Mouse (Mus musculus) midbrain, embryonic 13.5 days (tissue): Measurements from ENCODE around the gene Abcd1. TPM values are rescaled to one million over a fixed set of nuclear protein-coding genes. Genes with fewer than 3 reads are reported as not detected.
A peak's percentile ranks its signal among the peaks of the same experiment; 100 is the strongest.

Source experiments
- ATAC-seq: fragments of 200-750 bp; cut with Nextera tagmentation; 2 replicates; pipeline ENCODE4 v1.8.0; 2017; ENCODE audit warnings: mild to moderate bottlenecking, moderate TSS enrichment, moderate library complexity
- H3K27ac ChIP-seq: fragments of 300-500 bp; sonication (generic); 2 replicates; pipeline ENCODE4 v1.5.1; 2015; ENCODE audit warnings: inconsistent platforms, mild to moderate bottlenecking, moderate library complexity
- H3K27me3 ChIP-seq: fragments of 300-500 bp; sonication (generic); 2 replicates; pipeline ENCODE4 v1.6.1; 2015; ENCODE audit warnings: mild to moderate bottlenecking, inconsistent platforms
- H3K36me3 ChIP-seq: fragments of 300-500 bp; sonication (generic); 2 replicates; pipeline ENCODE4 v1.6.1; 2015; ENCODE audit warnings: mild to moderate bottlenecking, inconsistent platforms
- H3K4me1 ChIP-seq: fragments of 300-500 bp; sonication (generic); replicated peaks from 2 replicates; pipeline ENCODE4 v1.6.1; 2015; ENCODE audit warnings: inconsistent platforms
- H3K4me2 ChIP-seq: fragments of 300-500 bp; sonication (generic); replicated peaks from 2 replicates; pipeline ENCODE4 v1.6.1; 2015; ENCODE audit warnings: moderate library complexity, mild to moderate bottlenecking, inconsistent platforms
- H3K4me3 ChIP-seq: fragments of 300-500 bp; sonication (generic); replicated peaks from 2 replicates; pipeline ENCODE4 v1.5.1; 2015; ENCODE audit warnings: mild to moderate bottlenecking, inconsistent platforms
- H3K9ac ChIP-seq: fragments of 300-500 bp; sonication (generic); replicated peaks from 2 replicates; pipeline ENCODE4 v1.6.1; 2015; ENCODE audit warnings: mild to moderate bottlenecking, inconsistent platforms
- H3K9me3 ChIP-seq: fragments of 300-500 bp; sonication (generic); 2 replicates; pipeline ENCODE4 v1.6.1; 2016; ENCODE audit warnings: mild to moderate bottlenecking, inconsistent platforms
- WGBS: fragments of 180-500 bp; shearing (Covaris S2); methylation state at CpG from one replicate; pipeline ENCODE4 v1.1.7; 2015; 5-methylcytosine and 5-hydroxymethylcytosine counted together
- polyA plus RNA-seq: library from polyadenylated mRNA; unstranded; fragments of >200 nt; fragmentation: Nextera tagmentation; extraction: Ambion mirVana; gene quantifications from 2 replicates; pipeline ENCODE4 v1.2.1, GENCODE M21; 2015

Abcd1 gene
- 9.6 and 11.8 TPM in 2 replicates for polyA plus RNA-seq

DNA sequence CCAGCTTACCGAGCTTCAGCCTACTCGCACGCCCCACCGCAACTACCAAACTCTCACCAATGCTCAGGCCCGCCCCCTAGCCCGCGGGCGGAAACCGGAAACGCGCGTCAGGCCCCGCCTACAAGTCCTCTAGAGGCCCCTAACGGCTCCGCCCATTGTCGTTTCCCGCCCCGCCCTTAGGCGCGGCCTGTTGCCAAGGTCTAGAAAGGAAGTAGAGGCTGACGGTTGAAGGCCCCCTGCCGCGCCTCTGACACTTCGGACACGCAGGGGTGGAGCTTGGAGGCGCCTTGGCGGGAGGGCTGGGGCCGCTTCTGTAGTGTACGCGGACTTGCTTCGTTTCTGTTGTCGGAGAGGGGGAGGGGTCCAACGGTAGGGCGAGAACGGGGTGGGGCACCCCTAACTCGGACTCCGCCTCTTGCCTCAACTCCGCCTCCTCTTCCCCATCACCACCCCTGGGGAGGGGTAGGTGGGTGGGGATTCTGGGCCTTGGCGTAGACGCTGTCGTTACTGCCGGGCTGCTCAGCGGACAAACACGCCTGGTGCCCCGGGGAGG lies at the start of gene Abcd1, which contains the start of gene Bcap31:
Gene Abcd1, plus strand, starts transcription at position 489 of the 553 bp plus-strand sequence.
Gene Bcap31, minus strand, starts transcription at position 67 of the 553 bp plus-strand sequence.
- H3K4me1 ChIP-seq: peaks cover 38% of the 10 kb centered on the region
- peak within 1 kb of the TSS; percentile 77 for H3K27ac ChIP-seq
- peak within 1 kb of the TSS; percentile 67 for H3K4me2 ChIP-seq
- H3K9ac ChIP-seq: peak within 1 kb of the TSS; percentile 67
- WGBS: 29% methylated on average over 45 of the region's 45 CpGs
- H3K9me3 ChIP-seq: no peaks in the 10 kb centered on the region
- peak within 1 kb of the TSS; percentile 47 for H3K4me3 ChIP-seq
- no peaks in the 10 kb centered on the region for H3K27me3 ChIP-seq
- ATAC-seq: peak; percentile 95
- H3K36me3 ChIP-seq: peaks cover 5% of the 10 kb centered on the region; the same call in 1 of the 2 replicates

DNA sequence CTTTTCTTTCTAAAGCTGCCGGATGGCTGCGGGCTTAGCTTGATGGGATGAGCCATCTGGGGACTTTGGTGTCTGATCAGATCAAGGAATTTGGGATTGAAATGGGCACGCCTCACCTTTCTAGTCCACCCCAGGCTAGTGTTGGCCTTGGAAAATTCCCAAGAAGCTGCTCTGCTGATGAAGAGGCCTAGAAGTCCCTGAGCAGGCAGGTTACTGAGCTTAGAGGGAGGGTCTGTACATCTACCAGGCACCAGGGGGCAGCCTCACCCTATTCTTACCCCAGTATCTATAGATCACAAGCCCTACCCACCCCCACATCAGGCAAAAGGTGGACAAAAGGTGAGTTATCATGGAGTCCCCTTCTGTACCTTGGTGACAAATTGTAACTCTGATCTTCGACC lies 44.4 kb upstream of the Abcd1 start:
- H3K4me2 ChIP-seq: no peak overlapping the region
- peaks cover 18% of the 10 kb centered on the region for H3K4me1 ChIP-seq
- peak; percentile 67 for ATAC-seq

DNA sequence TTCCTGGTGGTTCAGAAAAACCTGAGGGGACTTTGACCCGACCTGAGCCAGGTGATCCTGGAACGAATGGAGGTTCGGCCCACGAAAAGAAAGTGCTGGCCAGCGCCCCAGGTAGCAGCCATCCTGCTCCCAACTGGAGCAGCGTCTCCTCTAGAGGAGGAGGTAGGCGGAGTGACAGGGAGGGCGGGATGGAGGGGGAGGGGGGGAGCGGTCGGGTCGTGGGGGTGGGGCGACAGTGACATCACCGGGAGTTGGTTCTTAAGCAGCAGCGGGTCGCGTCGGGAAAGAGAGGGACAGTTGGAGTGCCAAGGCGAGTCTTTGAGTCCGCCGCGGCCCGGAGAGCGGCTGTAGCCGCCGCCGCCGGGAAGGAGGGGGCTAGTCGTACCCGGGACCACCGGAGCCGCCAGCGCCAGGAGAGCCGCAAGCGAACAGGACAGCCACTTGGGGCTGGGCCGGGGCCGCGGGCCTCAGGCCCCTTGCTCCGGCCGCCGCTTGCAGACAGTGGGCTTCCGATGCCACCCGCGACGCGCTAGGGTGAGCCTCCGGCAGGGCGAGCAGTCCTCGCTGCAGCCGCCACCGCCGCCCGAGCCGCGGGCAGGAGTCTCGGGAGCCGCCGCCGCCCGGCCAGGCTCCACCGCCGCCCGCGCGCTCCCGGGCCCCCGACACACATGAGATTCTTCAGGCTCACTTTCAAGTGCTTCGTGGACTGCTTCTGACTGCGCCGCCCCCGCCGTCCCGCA lies 43.3 kb upstream of the Abcd1 start, which contains the start of gene Slc6a8:
Gene Slc6a8, plus strand, starts transcription at position 272 of the 740 bp plus-strand sequence.
- 31% methylated on average over 37 of the region's 72 CpGs for WGBS
- Histone ChIP-seq H3K9me3 (no peaks in the 10 kb centered on the region), H3K4me1 (peaks cover 18% of the 10 kb centered on the region), H3K27ac (peak within 1 kb of the TSS; percentile 47; the same call in 1 of the 2 replicates), H3K27me3 (no peaks in the 10 kb centered on the region), H3K9ac (peak within 1 kb of the TSS; percentile 80), H3K4me3 (peak within 1 kb of the TSS; percentile 59), H3K36me3 (peaks cover 14% of the 10 kb centered on the region), H3K4me2 (peak within 1 kb of the TSS; percentile 74)
- peak; percentile 70 for ATAC-seq

More for the DNA sequence above, 44.4 kb upstream of the Abcd1 start:
- Histone ChIP-seq H3K36me3 (peaks cover 5% of the 10 kb centered on the region), H3K27me3 (no peaks in the 10 kb centered on the region), H3K9ac (no peak overlapping the region), H3K9me3 (no peaks in the 10 kb centered on the region), H3K27ac (no peak overlapping the region), H3K4me3 (no peak overlapping the region)
- 60% methylated on average over 4 of the region's 4 CpGs for WGBS

GRCm38 (mm10) chrX:73673619-73673967 lies 42.8 kb upstream of the Abcd1 start:
- H3K4me1 ChIP-seq: peaks cover 18% of the 10 kb centered on the region
- peak; percentile 19; the same call in 1 of the 2 replicates for ATAC-seq
- H3K4me2 ChIP-seq: peak overlapping the region; percentile 74
- no peaks in the 10 kb centered on the region for H3K27me3 ChIP-seq
- WGBS: 35% methylated on average over 38 of the region's 42 CpGs
- H3K4me3 ChIP-seq: peak overlapping the region; percentile 59
- H3K36me3 ChIP-seq: peaks cover 18% of the 10 kb centered on the region
- H3K27ac ChIP-seq: 0 out of 2 replicates have a peak overlapping the region, but pooled peaks have one; percentile 47
- H3K9ac ChIP-seq: peak overlapping the region; percentile 80
- no peaks in the 10 kb centered on the region for H3K9me3 ChIP-seq

- Histone ChIP-seq H3K4me1 (peaks cover 18% of the 10 kb centered on the region), H3K9ac (peak overlapping the region; percentile 80), H3K4me2 (peak overlapping the region; percentile 74), H3K36me3 (peaks cover 23% of the 10 kb centered on the region), H3K27me3 (no peaks in the 10 kb centered on the region), H3K4me3 (peak overlapping the region; percentile 59), H3K9me3 (no peaks in the 10 kb centered on the region), H3K27ac (peak overlapping the region; percentile 51; the same call in 1 of the 2 replicates)
- peak; percentile 48 for ATAC-seq
- 34% methylated on average over 20 of the region's 20 CpGs for WGBS
Measured at GRCm38 (mm10) chrX:73673968-73674661, 42.3 kb upstream of the Abcd1 start.

DNA sequence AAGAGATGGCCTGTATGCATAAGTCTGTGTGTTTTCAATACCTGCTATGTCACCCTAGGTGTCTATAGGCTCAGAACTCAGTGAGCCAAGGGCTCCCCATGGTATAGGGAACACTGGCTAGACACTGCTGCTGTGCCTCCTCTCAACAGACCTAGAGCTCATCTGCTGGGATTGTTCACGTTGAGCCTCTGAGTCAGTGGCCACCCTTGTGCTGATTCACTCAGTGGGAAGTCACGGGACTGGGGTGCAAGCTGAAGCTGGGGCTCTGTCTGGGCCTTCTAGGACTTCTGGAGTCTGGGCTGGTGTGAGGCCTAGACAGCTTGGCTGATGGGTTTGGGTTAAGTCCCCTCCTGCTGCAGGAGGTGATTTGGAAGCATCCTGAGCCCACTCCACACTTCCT lies 41.2 kb upstream of the Abcd1 start:
- Histone ChIP-seq H3K9me3 (no peaks in the 10 kb centered on the region), H3K36me3 (peaks cover 35% of the 10 kb centered on the region), H3K4me3 (peak overlapping the region; percentile 59), H3K27ac (no peak overlapping the region), H3K9ac (peak overlapping the region; percentile 80), H3K4me1 (peaks cover 18% of the 10 kb centered on the region), H3K27me3 (no peaks in the 10 kb centered on the region), H3K4me2 (peak overlapping the region; percentile 74)
- 76% methylated on average over 2 of the region's 2 CpGs for WGBS
- ATAC-seq: no peak

DNA sequence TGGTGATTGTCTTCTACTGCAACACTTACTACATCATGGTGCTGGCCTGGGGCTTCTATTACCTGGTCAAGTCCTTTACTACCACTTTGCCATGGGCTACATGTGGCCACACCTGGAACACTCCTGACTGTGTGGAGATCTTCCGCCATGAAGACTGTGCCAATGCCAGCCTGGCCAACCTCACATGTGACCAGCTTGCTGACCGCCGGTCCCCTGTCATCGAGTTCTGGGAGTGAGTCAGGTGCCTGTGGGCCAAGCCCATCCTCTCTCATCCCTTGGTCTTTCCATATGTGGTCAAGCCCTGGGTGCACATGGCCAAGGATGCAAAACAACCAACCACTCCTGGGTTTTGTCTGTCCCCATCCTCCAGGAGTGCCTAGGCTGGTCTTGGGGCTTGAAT lies 39.7 kb upstream of the Abcd1 start:
- 93% methylated on average over 4 of the region's 4 CpGs for WGBS
- no peaks in the 10 kb centered on the region for H3K9me3 ChIP-seq
- H3K4me1 ChIP-seq: peaks cover 18% of the 10 kb centered on the region
- no peak overlapping the region for H3K4me3 ChIP-seq
- no peak overlapping the region for H3K27ac ChIP-seq
- H3K9ac ChIP-seq: no peak overlapping the region
- peaks cover 47% of the 10 kb centered on the region for H3K36me3 ChIP-seq
- no peaks in the 10 kb centered on the region for H3K27me3 ChIP-seq
- no peak overlapping the region for H3K4me2 ChIP-seq
- ATAC-seq: no peak

- Histone ChIP-seq H3K4me2 (no peak overlapping the region), H3K27me3 (no peaks in the 10 kb centered on the region), H3K4me3 (no peak overlapping the region), H3K36me3 (peaks cover 66% of the 10 kb centered on the region), H3K9ac (no peak overlapping the region), H3K27ac (no peak overlapping the region), H3K9me3 (no peaks in the 10 kb centered on the region), H3K4me1 (no peaks in the 10 kb centered on the region)
- no peak for ATAC-seq
- 86% methylated on average over 2 of the region's 2 CpGs for WGBS
Measured at GRCm38 (mm10) chrX:73684156-73684555, 32.2 kb upstream of the Abcd1 start.

GRCm38 (mm10) chrX:73684978-73685377 lies 31.4 kb upstream of the Abcd1 start:
- no peaks in the 10 kb centered on the region for H3K4me1 ChIP-seq
- no peak overlapping the region for H3K4me3 ChIP-seq
- ATAC-seq: no peak
- no peaks in the 10 kb centered on the region for H3K9me3 ChIP-seq
- H3K27ac ChIP-seq: no peak overlapping the region
- no peak overlapping the region for H3K9ac ChIP-seq
- no peaks in the 10 kb centered on the region for H3K27me3 ChIP-seq
- no peak overlapping the region for H3K4me2 ChIP-seq
- H3K36me3 ChIP-seq: peaks cover 64% of the 10 kb centered on the region

- no peak overlapping the region for H3K27ac ChIP-seq
- no peaks in the 10 kb centered on the region for H3K9me3 ChIP-seq
- H3K4me3 ChIP-seq: no peak overlapping the region
- no peak for ATAC-seq
- no peaks in the 10 kb centered on the region for H3K27me3 ChIP-seq
- H3K4me2 ChIP-seq: no peak overlapping the region
- H3K36me3 ChIP-seq: peaks cover 58% of the 10 kb centered on the region
- WGBS: 90% methylated on average over 3 of the region's 3 CpGs
- no peaks in the 10 kb centered on the region for H3K4me1 ChIP-seq
- H3K9ac ChIP-seq: no peak overlapping the region
Measured at GRCm38 (mm10) chrX:73685629-73686028, 30.8 kb upstream of the Abcd1 start.

GRCm38 (mm10) chrX:73690917-73691629 lies 25.3 kb upstream of the Abcd1 start:
- H3K9me3 ChIP-seq: no peaks in the 10 kb centered on the region
- 0 out of 2 replicates have a peak, but pooled peaks have one; percentile 45 for ATAC-seq
- H3K4me2 ChIP-seq: no peak overlapping the region
- H3K27me3 ChIP-seq: no peaks in the 10 kb centered on the region
- H3K4me1 ChIP-seq: no peaks in the 10 kb centered on the region
- peaks cover 33% of the 10 kb centered on the region for H3K36me3 ChIP-seq
- 75% methylated on average over 5 of the region's 5 CpGs for WGBS
- H3K4me3 ChIP-seq: no peak overlapping the region
- no peak overlapping the region for H3K9ac ChIP-seq
- no peak overlapping the region for H3K27ac ChIP-seq
